ENCODE assay signal across 18 mouse cellular contexts in the genomic region with DNA sequence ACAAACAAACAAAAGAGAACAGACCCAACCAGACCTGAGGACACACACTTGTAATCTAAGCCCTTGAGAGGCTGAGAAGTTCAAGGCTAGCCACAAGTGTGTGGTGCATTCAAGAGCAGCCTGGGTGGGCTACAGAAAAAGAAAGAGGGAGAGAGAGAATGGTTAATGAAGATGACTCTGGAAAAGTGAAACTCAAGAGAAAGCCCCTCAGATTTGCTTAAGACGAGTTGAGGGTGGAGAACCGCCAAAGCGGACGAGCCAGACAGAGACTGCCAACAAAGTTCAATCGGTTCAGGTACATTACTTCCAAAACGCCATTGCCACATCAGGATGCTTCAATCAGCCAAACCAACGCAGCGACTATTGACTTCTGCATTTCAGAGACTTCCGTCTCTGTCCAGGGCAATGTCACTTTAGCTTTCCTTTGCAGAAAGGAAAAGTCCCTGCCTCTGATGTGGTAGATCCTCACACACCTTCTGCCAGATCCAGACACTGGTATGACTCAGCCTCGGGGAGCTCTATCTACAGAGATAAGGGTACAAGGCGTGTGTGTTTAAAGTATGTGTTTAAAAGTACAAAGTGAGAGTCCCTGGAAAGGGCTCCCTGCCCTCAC. TPM values are rescaled to one million over a fixed set of nuclear protein-coding genes. Genes with fewer than 3 reads are reported as not detected.
A peak's percentile ranks its signal among the peaks of the same experiment; 100 is the strongest.
DNase-seq lines count a peak whose midpoint lies in the region; ATAC-seq and TF ChIP-seq lines count a peak whose summit lies in the region.
"Had no signal": no experiment of that assay in that cellular context is flagged by ENCODE, and none has a peak within 500 bp of the region (broad histone marks: within the 10 kb centered on the region; RNA-seq: fewer than 3 reads in every experiment).

No protein-coding gene starts in this region.

- no peaks in the 10 kb centered on the region for H3K27me3 ChIP-seq in thymus, adult 2 months (ENCODE audit: control insufficient read depth, insufficient read depth, low read length)
- H3K27me3 ChIP-seq in erythroblast, embryonic 14.5 days (ENCODE audit: control insufficient read depth): peaks cover 6% of the 10 kb centered on the region
- peaks cover 7% of the 10 kb centered on the region for H3K27me3 ChIP-seq in liver, embryonic 15.5 days
- H3K27me3 ChIP-seq in stomach, postnatal 0 days (ENCODE audit: control insufficient read depth, insufficient read depth, low read length): no peaks in the 10 kb centered on the region
- H3K27me3 ChIP-seq: heart, embryonic 15.5 days; intestine, embryonic 15.5 days had no signal

- H3K9me3 ChIP-seq in erythroblast, embryonic 14.5 days (ENCODE audit: control insufficient read depth, low read length): no peaks in the 10 kb centered on the region
- H3K9me3 ChIP-seq in liver, embryonic 15.5 days (replicated peaks): no peaks in the 10 kb centered on the region
- no peaks in the 10 kb centered on the region for H3K9me3 ChIP-seq in stomach, postnatal 0 days (ENCODE audit: control insufficient read depth, low read length)
- H3K9me3 ChIP-seq: embryonic facial prominence, embryonic 10.5 days; heart, embryonic 15.5 days; intestine, embryonic 15.5 days had no signal

- H3K4me1 ChIP-seq in thymus, adult 2 months (replicated peaks; ENCODE audit: control insufficient read depth, insufficient read depth, low read length): peaks cover 20% of the 10 kb centered on the region
- H3K4me1 ChIP-seq in erythroblast, embryonic 14.5 days (ENCODE audit: control insufficient read depth): peaks cover 42% of the 10 kb centered on the region
- H3K4me1 ChIP-seq in liver, embryonic 15.5 days (replicated peaks): peaks cover 38% of the 10 kb centered on the region
- no peaks in the 10 kb centered on the region for H3K4me1 ChIP-seq in stomach, postnatal 0 days (replicated peaks; ENCODE audit: control insufficient read depth, insufficient read depth)

- WGBS in thymus, adult 2 months: 31% methylated on average over 11 of the region's 11 CpGs
- WGBS in liver, embryonic 15.5 days (ENCODE audit: insufficient replicate concordance): 35% methylated on average over 11 of the region's 11 CpGs
- WGBS in stomach, postnatal 0 days: 68% methylated on average over 11 of the region's 11 CpGs

- H3K4me3 ChIP-seq in thymus, adult 2 months (ENCODE audit: control insufficient read depth, insufficient read depth, low read length): no peak overlapping the region
- H3K4me3 ChIP-seq in erythroblast, embryonic 14.5 days (replicated peaks): peak overlapping the region; percentile 15
- H3K4me3 ChIP-seq in liver, embryonic 15.5 days (replicated peaks): no peak overlapping the region
- no peak overlapping the region for H3K4me3 ChIP-seq in stomach, postnatal 0 days (ENCODE audit: low read depth, low read length)
- H3K4me3 ChIP-seq: embryonic facial prominence, embryonic 10.5 days; heart, embryonic 15.5 days; intestine, embryonic 15.5 days had no signal

- no peak for TF ChIP-seq POLR2A in thymus, adult 2 months (IDR thresholded peaks at IDR 0.05; ENCODE audit: control insufficient read depth, extremely low read depth, insufficient read depth, low read length, poor library complexity)

- no peak for DNase-seq in thymus, adult 2 months
- DNase-seq in thymus, adult 18-20 months: no peak
- no peak for DNase-seq in stomach, postnatal 0 days (ENCODE audit: low spot score)
- DNase-seq in testis, postnatal 14 days (ENCODE audit: low spot score): no peak
- no peak for DNase-seq in urinary bladder, postnatal 14 days (ENCODE audit: low spot score)
- no peak for DNase-seq in kidney, adult 11 months
- DNase-seq: cerebellum, postnatal 25 days; lung, adult 18-20 months; lung, postnatal 36 days; spleen, adult 18-20 months had no signal

- peak overlapping the region; percentile 34; the same call in 1 of the 2 replicates for H3K27ac ChIP-seq in thymus, adult 2 months (ENCODE audit: control insufficient read depth, insufficient read depth, low read length)
- 0 out of 2 replicates have a peak overlapping the region, but pooled peaks have one; percentile 12 for H3K27ac ChIP-seq in liver, embryonic 15.5 days (replicated peaks)
- no peak overlapping the region for H3K27ac ChIP-seq in stomach, postnatal 0 days (replicated peaks)
- H3K27ac ChIP-seq: embryonic facial prominence, embryonic 10.5 days; heart, embryonic 15.5 days; intestine, embryonic 15.5 days; kidney, postnatal 0 days had no signal

- no peaks in the 10 kb centered on the region for H3K36me3 ChIP-seq in thymus, adult 2 months (ENCODE audit: control insufficient read depth, insufficient read depth, low read length)
- peaks cover 5% of the 10 kb centered on the region for H3K36me3 ChIP-seq in erythroblast, embryonic 14.5 days (ENCODE audit: control insufficient read depth)
- 0 out of 2 replicates have a peak, but pooled peaks cover 3% of the 10 kb centered on the region for H3K36me3 ChIP-seq in liver, embryonic 15.5 days (replicated peaks)
- H3K36me3 ChIP-seq in stomach, postnatal 0 days (ENCODE audit: control insufficient read depth, insufficient read depth, low read length): no peaks in the 10 kb centered on the region
- H3K36me3 ChIP-seq: embryonic facial prominence, embryonic 10.5 days; heart, embryonic 15.5 days; intestine, embryonic 15.5 days had no signal

- no peak overlapping the region for H3K9ac ChIP-seq in liver, embryonic 15.5 days
- no peak overlapping the region for H3K9ac ChIP-seq in stomach, postnatal 0 days (ENCODE audit: low read length)
- H3K9ac ChIP-seq: heart, embryonic 15.5 days; intestine, embryonic 15.5 days had no signal

- no peak for TF ChIP-seq CTCF in thymus, adult 2 months (IDR thresholded peaks at IDR 0.05; ENCODE audit: borderline replicate concordance, control insufficient read depth, extremely low read depth, insufficient read depth, low read length, poor library complexity)
- TF ChIP-seq CTCF in stomach, postnatal 0 days (IDR thresholded peaks at IDR 0.05; ENCODE audit: low read depth): no peak

- TF ChIP-seq EP300 in stomach, postnatal 0 days (optimal IDR thresholded peaks at IDR 0.05): no peak

- ATAC-seq in liver, embryonic 15.5 days (ENCODE audit: insufficient read depth): 0 out of 2 replicates have a peak, but pooled peaks have one; percentile 28
- ATAC-seq in stomach, postnatal 0 days (ENCODE audit: low FRiP score, low TSS enrichment): peak; percentile 46; the same call in 1 of the 2 replicates
- ATAC-seq: intestine, embryonic 15.5 days; midbrain, embryonic 16.5 days had no signal

- peak overlapping the region; percentile 31 for H3K4me2 ChIP-seq in liver, embryonic 15.5 days
- no peak overlapping the region for H3K4me2 ChIP-seq in stomach, postnatal 0 days (replicated peaks; ENCODE audit: low read depth)
- H3K4me2 ChIP-seq: heart, embryonic 15.5 days; intestine, embryonic 15.5 days had no signal

RNA-seq across cellular contexts. Expression of gene Tlcd2, which starts 11.1 kb away (rescaled TPM):
- polyA plus RNA-seq in thymus, adult 2 months (2012; rRNA removed): 13.0 and 14.4 TPM in 2 replicates
- 0.15 and 0.41 TPM in 2 replicates for polyA plus RNA-seq in erythroblast, embryonic 14.5 days (2012)
- 18.8 and 19.9 TPM in 2 replicates for polyA plus RNA-seq in liver, embryonic 15.5 days (2015; fragmentation: Nextera tagmentation; extraction: Ambion mirVana)
- polyA plus RNA-seq in stomach, postnatal 0 days (2015; fragmentation: Nextera tagmentation; extraction: Ambion mirVana): 16.0 and 17.2 TPM in 2 replicates

RNA-seq across cellular contexts. Expression of gene Prpf8, which starts 14.0 kb away (rescaled TPM):
- polyA plus RNA-seq in thymus, adult 2 months (2012; rRNA removed): 142 and 161 TPM in 2 replicates
- polyA plus RNA-seq in erythroblast, embryonic 14.5 days (2012): 2.2 and 4.5 TPM in 2 replicates
- polyA plus RNA-seq in liver, embryonic 15.5 days (2015; fragmentation: Nextera tagmentation; extraction: Ambion mirVana): 25.8 and 28.0 TPM in 2 replicates
- polyA plus RNA-seq in stomach, postnatal 0 days (2015; fragmentation: Nextera tagmentation; extraction: Ambion mirVana): 15.8 and 16.0 TPM in 2 replicates

RNA-seq across cellular contexts. Expression of gene Wdr81, which starts 18.1 kb away (rescaled TPM):
- 52.1 and 53.7 TPM in 2 replicates for polyA plus RNA-seq in thymus, adult 2 months (2012; rRNA removed)
- polyA plus RNA-seq in erythroblast, embryonic 14.5 days (2012): 11.2 and 11.7 TPM in 2 replicates
- 21.0 and 26.2 TPM in 2 replicates for polyA plus RNA-seq in liver, embryonic 15.5 days (2015; fragmentation: Nextera tagmentation; extraction: Ambion mirVana)
- 2.6 and 2.7 TPM in 2 replicates for polyA plus RNA-seq in stomach, postnatal 0 days (2015; fragmentation: Nextera tagmentation; extraction: Ambion mirVana)

RNA-seq across cellular contexts. Expression of gene Serpinf2, which starts 33.2 kb away (rescaled TPM):
- 1.4 and 3.1 TPM in 2 replicates for polyA plus RNA-seq in thymus, adult 2 months (2012; rRNA removed)
- 0.36 and 0.42 TPM in 2 replicates for polyA plus RNA-seq in erythroblast, embryonic 14.5 days (2012)
- polyA plus RNA-seq in liver, embryonic 15.5 days (2015; fragmentation: Nextera tagmentation; extraction: Ambion mirVana): 631 and 714 TPM in 2 replicates
- 17.8 and 19.7 TPM in 2 replicates for polyA plus RNA-seq in stomach, postnatal 0 days (2015; fragmentation: Nextera tagmentation; extraction: Ambion mirVana)
- polyA plus RNA-seq: embryonic facial prominence, embryonic 10.5 days; hindbrain, embryonic 11.5 days; midbrain, embryonic 16.5 days had no signal

RNA-seq across cellular contexts. Expression of gene Rilp, which starts 37.3 kb away (rescaled TPM):
- polyA plus RNA-seq in thymus, adult 2 months (2012; rRNA removed): 3.0 and 3.2 TPM in 2 replicates
- 0.10 TPM in 1 of 2 replicates, not detected in the other for polyA plus RNA-seq in erythroblast, embryonic 14.5 days (2012)
- 3.7 TPM in 2 replicates for polyA plus RNA-seq in liver, embryonic 15.5 days (2015; fragmentation: Nextera tagmentation; extraction: Ambion mirVana)
- polyA plus RNA-seq in stomach, postnatal 0 days (2015; fragmentation: Nextera tagmentation; extraction: Ambion mirVana): 2.7 and 3.5 TPM in 2 replicates
